Mouse (Mus musculus) thymus, postnatal 14 days (tissue): ENCODE data around the gene Atr.

Source experiments
- DNase-seq: peaks from one replicate; pipeline ENCODE4 v3.0.0; 2021

Gene Atr

GRCm38 (mm10) chr9:95953658-95954057 lies 96.3 kb downstream of the Atr start:
- peak; percentile 10 for DNase-seq

- peak; percentile 48 for DNase-seq
Measured at GRCm38 (mm10) chr9:95954226-95954584, 96.8 kb downstream of the Atr start.

- DNase-seq: peak; percentile 94
Measured at GRCm38 (mm10) chr9:95954585-95955461, 97.4 kb downstream of the Atr start, which contains the start of gene Xrn1. Gene Xrn1, plus strand, starts transcription at chr9:95954760.

- DNase-seq: peak; percentile 62
Measured at GRCm38 (mm10) chr9:95957611-95958010, 100.2 kb downstream of the Atr start.

GRCm38 (mm10) chr9:95958041-95958730 lies 100.8 kb downstream of the Atr start:
- DNase-seq: peak; percentile 68

GRCm38 (mm10) chr9:95958731-95959105 lies 101.3 kb downstream of the Atr start:
- peak; percentile 36 for DNase-seq

GRCm38 (mm10) chr9:95959246-95959645 lies 101.8 kb downstream of the Atr start:
- DNase-seq: peak; percentile 71

GRCm38 (mm10) chr9:95959732-95960428 lies 102.5 kb downstream of the Atr start:
- DNase-seq: peak; percentile 8

GRCm38 (mm10) chr9:95961058-95961457 lies 103.7 kb downstream of the Atr start:
- DNase-seq: no peak

- DNase-seq: no peak
Measured at GRCm38 (mm10) chr9:95964037-95964436, 106.6 kb downstream of the Atr start.

GRCm38 (mm10) chr9:95978279-95978678 lies 120.9 kb downstream of the Atr start:
- no peak for DNase-seq

GRCm38 (mm10) chr9:95979896-95980295 lies 122.5 kb downstream of the Atr start:
- DNase-seq: no peak

GRCm38 (mm10) chr9:95992255-95992654 lies 134.9 kb downstream of the Atr start:
- peak; percentile 12 for DNase-seq
